Mouse (Mus musculus) ES-Bruce4 (cell line): Measurements from ENCODE around the gene Cdipt.

Source experiments
- CTCF ChIP-seq: IDR thresholded peaks from one replicate; pipeline ENCODE4 v1.8.1; 2011; ENCODE audit warnings: low read depth, low read length
- POLR2A ChIP-seq: IDR thresholded peaks from one replicate; pipeline ENCODE4 v1.8.1; 2011; ENCODE audit warnings: low read length; ENCODE audit not compliant: insufficient read depth

DNA sequence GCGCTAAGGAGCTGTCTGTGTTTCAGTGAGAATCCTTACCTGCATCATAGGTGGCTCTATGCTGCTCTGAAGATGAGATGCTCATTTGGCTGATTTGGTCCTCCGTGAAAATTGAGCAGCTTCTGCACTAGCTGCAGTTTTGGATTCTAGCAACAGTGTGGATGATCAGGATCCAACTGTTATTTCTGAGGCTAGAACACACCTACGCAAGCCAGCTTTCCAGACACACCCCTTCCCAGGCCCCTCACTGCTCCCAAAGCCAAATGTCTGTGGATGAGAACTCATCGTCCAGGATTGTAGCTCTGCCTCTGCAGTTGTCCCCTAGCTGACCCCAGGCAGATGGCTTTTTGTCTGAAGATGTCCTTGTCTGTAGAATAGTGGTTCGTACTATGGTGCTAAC lies 14.6 kb upstream of the Cdipt start:
- TF ChIP-seq CTCF (no peak), POLR2A (no peak)
